Comparison of ENCODE assay signal across 25 mouse cellular contexts in the genomic region with DNA sequence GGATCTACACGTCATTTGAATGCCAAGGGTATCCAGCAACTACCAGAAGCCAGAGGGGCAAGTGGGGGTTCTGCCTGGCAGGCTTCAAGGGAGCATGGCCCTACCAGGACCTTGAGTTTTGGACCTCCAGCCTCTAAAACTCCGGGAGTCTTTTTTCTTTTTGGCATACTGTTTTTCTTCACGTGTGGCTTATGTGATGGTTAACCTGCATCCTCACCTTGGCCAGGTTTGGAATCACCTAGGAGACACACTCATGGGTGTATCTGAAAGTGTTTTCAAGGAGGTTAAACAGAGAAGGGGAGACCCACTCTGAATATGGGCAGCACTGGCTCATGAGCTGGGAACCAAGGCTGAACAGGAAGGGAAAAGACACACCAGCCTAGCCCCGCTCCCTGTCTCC. TPM values are rescaled to one million over a fixed set of nuclear protein-coding genes. Genes with fewer than 3 reads are reported as not detected.
"Had no signal": no experiment of that assay in that cellular context is flagged by ENCODE, and none has a peak within 500 bp of the region (broad histone marks: within the 10 kb centered on the region; RNA-seq: fewer than 3 reads in every experiment).

No protein-coding gene starts in this region.

- H3K9ac ChIP-seq: forebrain, postnatal 0 days; hindbrain, embryonic 13.5 days; hindbrain, embryonic 15.5 days; kidney, embryonic 15.5 days; limb, embryonic 13.5 days; limb, embryonic 15.5 days; liver, embryonic 15.5 days had no signal

- ATAC-seq: forebrain, postnatal 0 days; hindbrain, postnatal 0 days; intestine, embryonic 16.5 days had no signal

- H3K4me2 ChIP-seq: hindbrain, embryonic 13.5 days; hindbrain, embryonic 15.5 days; kidney, embryonic 15.5 days; limb, embryonic 13.5 days; limb, embryonic 15.5 days had no signal

- H3K4me3 ChIP-seq: heart, adult 2 months; hindbrain, embryonic 13.5 days; hindbrain, embryonic 15.5 days; kidney, embryonic 15.5 days; limb, embryonic 13.5 days; limb, embryonic 15.5 days had no signal

- H3K9me3 ChIP-seq: hindbrain, embryonic 13.5 days; hindbrain, embryonic 15.5 days; kidney, embryonic 15.5 days; limb, embryonic 13.5 days; limb, embryonic 15.5 days; liver, embryonic 15.5 days had no signal

- H3K27ac ChIP-seq: heart, adult 2 months; hindbrain, embryonic 13.5 days; hindbrain, embryonic 15.5 days; hindbrain, postnatal 0 days; kidney, embryonic 15.5 days; kidney, postnatal 0 days; limb, embryonic 13.5 days; limb, embryonic 15.5 days; liver, embryonic 15.5 days had no signal

- H3K36me3 ChIP-seq: hindbrain, embryonic 13.5 days; hindbrain, embryonic 15.5 days; kidney, embryonic 15.5 days; limb, embryonic 13.5 days; limb, embryonic 15.5 days had no signal

- DNase-seq: forebrain, postnatal 0 days; gastrocnemius, postnatal 14 days; gastrocnemius, postnatal 36 days; heart, adult 2 months; heart, postnatal 10 days; kidney, adult 11 months; kidney, adult 2 months; kidney, adult 9 months; kidney, postnatal 14 days; kidney, postnatal 36 days; layer of hippocampus, adult 9-11 months; layer of hippocampus, postnatal 36 days; left cerebral cortex, postnatal 4 days; lung, adult 18-20 months had no signal

RNA-seq across cellular contexts. Expression of a gene that starts 3.5 kb away (rescaled TPM):
- total RNA-seq: gastrocnemius, adult 8-10 months; hematopoietic stem cell, adult 5-6 weeks had no signal
